Mouse (Mus musculus): ENCODE results near the gene Ifna6.
"Not testable (repeated sequence)": the region's sequence is repeated elsewhere in the genome, so short reads cannot be mapped to it uniquely, and the experiment has no call there.

DNA sequence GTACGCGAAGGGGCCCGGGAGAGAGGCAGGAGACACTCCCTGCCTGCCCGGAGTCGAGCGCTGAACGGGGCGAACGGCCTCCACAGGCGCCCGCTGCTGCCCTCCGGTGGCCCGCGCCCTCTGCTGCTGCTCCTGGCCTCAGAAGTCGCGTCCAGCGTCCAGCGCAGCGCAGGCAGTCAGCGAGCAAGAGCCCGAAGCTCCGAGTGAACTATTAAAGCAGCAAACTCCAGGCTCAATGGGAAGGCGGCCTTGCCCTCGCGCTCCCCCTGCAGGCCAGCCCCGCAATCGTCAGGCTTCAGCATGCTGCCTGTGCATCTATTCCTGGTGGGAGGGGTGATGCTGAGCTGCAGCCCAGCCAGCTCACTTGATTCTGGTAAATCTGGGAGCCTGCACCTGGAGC lies 41.8 kb upstream of the Ifna6 start, which contains the start of gene Gm13276:
- not testable (repeated sequence) for TF ChIP-seq EP300 (optimal IDR thresholded peaks at IDR 0.05); CTCF (IDR thresholded peaks at IDR 0.05; ENCODE audit: low read depth)

Data from stomach, postnatal 0 days (tissue).